Mouse (Mus musculus) midbrain, postnatal 0 days (tissue): ENCODE results near the gene Trpm8. TPM values are rescaled to one million over a fixed set of nuclear protein-coding genes. Genes with fewer than 3 reads are reported as not detected.

ENCODE experiments used
- ATAC-seq: fragments of 200-750 bp; cut with Nextera tagmentation; 2 replicates; pipeline ENCODE4 v1.8.0; 2017; ENCODE audit warnings: moderate number of reproducible peaks, mild to moderate bottlenecking, moderate TSS enrichment, moderate library complexity; ENCODE audit not compliant: low FRiP score
- DNase-seq: peaks from one replicate; pipeline ENCODE4 v3.0.0-alpha.2; 2015; ENCODE audit warnings: low spot score
- H3K27ac ChIP-seq: fragments of 300-500 bp; sonication (generic); 2 replicates; pipeline ENCODE4 v1.5.1; 2014; ENCODE audit warnings: low read depth, mild to moderate bottlenecking, low read length, mixed read lengths
- H3K27me3 ChIP-seq: fragments of 300-500 bp; sonication (generic); 2 replicates; pipeline ENCODE4 v1.6.1; 2014; ENCODE audit warnings: low read length, control low read depth, mixed read lengths; ENCODE audit not compliant: insufficient read depth
- H3K36me3 ChIP-seq: fragments of 300-500 bp; sonication (generic); 2 replicates; pipeline ENCODE4 v1.6.1; 2014; ENCODE audit warnings: low read length, control low read depth, mixed read lengths; ENCODE audit not compliant: insufficient read depth
- H3K4me1 ChIP-seq: fragments of 300-500 bp; sonication (generic); 2 replicates; pipeline ENCODE4 v1.6.1; 2014; ENCODE audit warnings: mild to moderate bottlenecking, control low read depth, antibody characterized with exemption, low read length, mixed read lengths; ENCODE audit not compliant: insufficient read depth
- H3K4me2 ChIP-seq: fragments of 300-500 bp; sonication (generic); 2 replicates; pipeline ENCODE4 v1.6.1; 2014; ENCODE audit warnings: low read depth, mild to moderate bottlenecking, low read length, mixed read lengths; ENCODE audit not compliant: poor library complexity, severe bottlenecking
- H3K4me3 ChIP-seq: fragments of 300-500 bp; sonication (generic); 2 replicates; pipeline ENCODE4 v1.5.1; 2014; ENCODE audit warnings: low read depth, mild to moderate bottlenecking, low read length, moderate library complexity
- H3K9ac ChIP-seq: fragments of 300-500 bp; sonication (generic); replicated peaks from 2 replicates; pipeline ENCODE4 v1.6.1; 2014; ENCODE audit warnings: mild to moderate bottlenecking, low read length, moderate library complexity, mixed read lengths; ENCODE audit not compliant: poor library complexity, severe bottlenecking
- H3K9me3 ChIP-seq: fragments of 300-500 bp; sonication (generic); 2 replicates; pipeline ENCODE4 v1.6.1; 2016; ENCODE audit warnings: low read length, control low read depth
- CTCF ChIP-seq: IDR thresholded peaks from 2 replicates; pipeline ENCODE4 v1.5.1; 2016; ENCODE audit warnings: antibody characterized with exemption, mild to moderate bottlenecking
- WGBS: fragments of 180-500 bp; shearing (Covaris S2); extraction: QIAGEN DNeasy Blood & Tissue Kit; methylation state at CpG from one replicate; pipeline ENCODE4 v1.1.7; 2014; 5-methylcytosine and 5-hydroxymethylcytosine counted together
- polyA plus RNA-seq: library from polyadenylated mRNA; unstranded; fragments of >200 nt; fragmentation: Nextera tagmentation; extraction: Ambion mirVana; gene quantifications from 2 replicates; pipeline ENCODE4 v1.2.1, GENCODE M21; 2015
- total RNA-seq: library from RNA; depleted of rRNA; stranded (reverse); fragments of >200 nt; gene quantifications from 2 replicates; pipeline ENCODE4 v1.2.3, GENCODE M21; 2014; rRNA removed

Trpm8 gene
- total and polyA plus RNA-seq, 2 experiments from 2014 or later, result 0.21 to 1.2 TPM

DNA sequence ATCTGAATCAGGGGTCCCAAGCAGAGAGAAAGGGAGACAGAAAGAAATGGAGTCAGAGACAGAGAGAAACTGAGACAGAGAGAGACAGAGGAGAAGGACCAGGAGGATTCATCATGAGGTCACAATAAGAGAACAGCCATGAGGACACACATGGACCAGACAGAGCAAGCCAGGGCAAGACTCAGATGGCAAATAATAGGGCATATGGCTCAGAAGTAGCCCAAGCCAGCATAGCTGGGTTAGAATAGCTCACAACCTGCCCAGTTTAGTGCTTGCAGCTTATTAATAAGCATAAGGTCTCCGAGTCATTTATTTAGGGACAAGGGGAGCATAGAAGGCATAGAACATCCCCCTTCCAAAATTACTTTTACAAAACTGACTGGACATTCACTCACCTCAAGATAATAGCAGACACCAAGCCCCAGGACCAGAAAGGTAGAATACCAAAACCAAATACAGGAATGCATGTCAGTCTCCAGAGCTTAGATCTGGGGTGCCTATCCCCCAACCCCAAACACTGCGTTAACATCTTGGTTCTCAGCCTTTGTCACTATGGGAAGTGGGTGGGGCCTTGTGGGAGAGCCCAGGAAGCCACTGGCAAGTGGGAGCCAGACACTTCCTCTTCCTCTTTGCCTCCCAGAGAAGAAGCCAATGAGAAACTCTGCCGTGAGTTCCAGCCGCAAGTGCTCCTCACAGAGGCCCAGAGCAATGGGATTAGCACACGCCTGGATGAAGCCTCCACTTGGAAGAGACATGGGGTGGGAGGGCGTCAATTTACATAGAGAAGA lies 155.8 kb downstream of the Trpm8 start:
- no peak for TF ChIP-seq CTCF
- Histone ChIP-seq H3K4me1 (peaks cover 3% of the 10 kb centered on the region; the same call in 1 of the 2 replicates), H3K36me3 (no peaks in the 10 kb centered on the region), H3K4me3 (no peak overlapping the region), H3K9me3 (no peaks in the 10 kb centered on the region), H3K27me3 (no peaks in the 10 kb centered on the region), H3K27ac (no peak overlapping the region), H3K9ac (no peak overlapping the region), H3K4me2 (no peak overlapping the region)
- ATAC-seq, result no peak
- no peak for DNase-seq
- WGBS, result 51% methylated on average over 6 of the region's 6 CpGs

DNA sequence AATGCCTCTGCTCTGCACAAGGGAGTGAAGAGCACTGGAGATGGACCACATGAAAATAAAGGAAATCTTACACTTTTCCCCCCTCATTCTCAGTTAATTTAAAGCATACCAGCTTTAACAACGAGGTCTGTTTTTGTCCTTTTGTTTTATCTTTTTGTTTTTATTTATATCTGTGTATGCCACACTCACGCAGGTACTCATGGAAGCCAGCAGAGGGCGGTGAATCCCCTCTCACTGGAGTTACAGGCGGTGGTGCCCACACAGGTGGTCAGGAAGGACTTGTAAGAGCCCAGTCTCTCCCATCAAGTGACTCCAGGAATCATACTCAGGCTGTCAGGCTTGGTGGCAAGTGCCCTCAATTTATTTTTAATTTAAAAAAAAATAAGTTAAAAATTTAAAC lies 156.6 kb downstream of the Trpm8 start:
- H3K36me3 ChIP-seq, result no peaks in the 10 kb centered on the region
- no peaks in the 10 kb centered on the region for H3K9me3 ChIP-seq
- peaks cover 3% of the 10 kb centered on the region; the same call in 1 of the 2 replicates for H3K4me1 ChIP-seq
- no peaks in the 10 kb centered on the region for H3K27me3 ChIP-seq
- peak; percentile 55 for TF ChIP-seq CTCF
- no peak overlapping the region for H3K27ac ChIP-seq
- H3K9ac ChIP-seq, result no peak overlapping the region
- WGBS, result 66% methylated on average over 4 of the region's 4 CpGs
- no peak for ATAC-seq
- H3K4me2 ChIP-seq, result no peak overlapping the region
- H3K4me3 ChIP-seq, result no peak overlapping the region
- DNase-seq, result no peak

DNA sequence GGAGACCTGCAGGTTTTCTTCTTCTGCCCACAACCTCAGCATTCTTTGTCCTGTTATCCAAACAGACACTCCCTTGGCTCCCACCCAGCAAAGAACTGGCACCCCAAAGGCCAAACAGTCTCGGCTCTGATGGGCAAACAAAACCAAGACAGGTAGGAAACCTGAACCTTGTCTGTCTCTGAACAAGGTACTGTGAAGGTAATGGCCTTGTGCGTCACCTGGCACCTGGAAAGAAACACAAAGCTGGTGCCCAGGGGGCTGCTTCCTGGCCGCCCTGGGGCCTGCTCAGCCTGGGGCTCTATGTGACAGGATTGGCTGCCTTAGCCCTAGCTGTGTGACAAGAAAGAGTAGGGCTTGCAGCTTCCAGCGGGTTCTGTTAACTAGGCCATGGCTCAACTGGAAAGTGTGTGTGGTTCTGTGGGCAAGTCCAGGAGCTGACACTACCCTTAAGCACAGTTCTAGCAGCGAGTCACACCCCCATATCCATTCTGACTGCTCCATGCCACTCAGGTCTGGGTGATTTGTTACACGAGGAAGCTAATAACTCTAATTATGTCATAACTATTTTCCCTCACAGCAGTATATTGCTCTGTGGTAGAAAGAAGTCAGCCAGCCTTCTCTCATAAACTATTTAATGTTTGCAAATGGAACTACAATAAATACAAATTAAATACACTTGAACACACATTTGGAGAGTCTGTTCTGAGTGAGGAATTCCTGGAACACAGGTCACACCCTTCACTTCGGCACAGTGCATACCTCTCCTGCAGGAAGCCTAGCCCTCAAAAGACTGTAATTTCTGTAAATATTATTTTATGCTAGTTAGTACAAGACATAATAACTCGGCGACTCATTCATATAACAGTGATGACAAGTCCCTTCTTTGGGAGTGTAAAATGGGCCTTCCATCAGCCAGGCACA lies 160.0 kb downstream of the Trpm8 start:
- H3K4me2 ChIP-seq, result no peak overlapping the region
- no peaks in the 10 kb centered on the region for H3K27me3 ChIP-seq
- no peak for DNase-seq
- no peak for TF ChIP-seq CTCF
- 80% methylated on average over 9 of the region's 9 CpGs for WGBS
- no peaks in the 10 kb centered on the region for H3K9me3 ChIP-seq
- H3K27ac ChIP-seq, result no peak overlapping the region
- H3K4me1 ChIP-seq, result no peaks in the 10 kb centered on the region
- H3K36me3 ChIP-seq, result no peaks in the 10 kb centered on the region
- ATAC-seq, result no peak
- no peak overlapping the region for H3K9ac ChIP-seq
- H3K4me3 ChIP-seq, result no peak overlapping the region

Other genes starting within 250 kb of the Trpm8 start
- not detected in 2 replicates for gene Ugt1a10, start 222.3 kb upstream of the Trpm8 start, total RNA-seq
- not detected in 2 replicates for gene Ugt1a10, start 222.3 kb upstream of the Trpm8 start, polyA plus RNA-seq
- not detected in 2 replicates for gene Ugt1a9, start 206.9 kb upstream of the Trpm8 start, total RNA-seq
- not detected in 2 replicates for gene Ugt1a9, start 206.9 kb upstream of the Trpm8 start, polyA plus RNA-seq
- not detected in 2 replicates for gene Ugt1a8, start 189.8 kb upstream of the Trpm8 start, total RNA-seq
- gene Ugt1a8, start 189.8 kb upstream of the Trpm8 start, polyA plus RNA-seq, result not detected in 2 replicates
- 1.0 and 1.5 TPM in 2 replicates for gene Ugt1a7c, start 182.6 kb upstream of the Trpm8 start, total RNA-seq
- gene Ugt1a7c, start 182.6 kb upstream of the Trpm8 start, polyA plus RNA-seq, result 1.6 and 2.7 TPM in 2 replicates
- gene Ugt1a6b, start 174.4 kb upstream of the Trpm8 start, total RNA-seq, result 0.94 and 1.9 TPM in 2 replicates
- not detected in 2 replicates for gene Ugt1a6b, start 174.4 kb upstream of the Trpm8 start, polyA plus RNA-seq
- gene Ugt1a6a, start 142.9 kb upstream of the Trpm8 start, total RNA-seq, result 1.1 and 3.8 TPM in 2 replicates
- gene Ugt1a6a, start 142.9 kb upstream of the Trpm8 start, polyA plus RNA-seq, result 1.7 and 2.3 TPM in 2 replicates
- not detected in 2 replicates for gene Ugt1a5, start 111.6 kb upstream of the Trpm8 start, total RNA-seq
- not detected in 2 replicates for gene Ugt1a5, start 111.6 kb upstream of the Trpm8 start, polyA plus RNA-seq
- not detected in 2 replicates for gene Ugt1a2, start 77.1 kb upstream of the Trpm8 start, total RNA-seq
- gene Ugt1a2, start 77.1 kb upstream of the Trpm8 start, polyA plus RNA-seq, result not detected in 2 replicates
- 5.5 and 6.9 TPM in 2 replicates for gene Dnajb3, start 71.9 kb upstream of the Trpm8 start, total RNA-seq
- 11.8 and 12.5 TPM in 2 replicates for gene Dnajb3, start 71.9 kb upstream of the Trpm8 start, polyA plus RNA-seq
- gene Ugt1a1, start 65.7 kb upstream of the Trpm8 start, total RNA-seq, result not detected in 2 replicates
- gene Ugt1a1, start 65.7 kb upstream of the Trpm8 start, polyA plus RNA-seq, result not detected in 2 replicates
- not detected in 2 replicates for gene Mroh2a, start 50.7 kb upstream of the Trpm8 start, total RNA-seq
- 0.56 and 1.2 TPM in 2 replicates for gene Mroh2a, start 50.7 kb upstream of the Trpm8 start, polyA plus RNA-seq
- 88.0 and 96.8 TPM in 2 replicates for gene Hjurp, start within 50 bp of the Trpm8 start, total RNA-seq
- 42.3 and 45.9 TPM in 2 replicates for gene Hjurp, start within 50 bp of the Trpm8 start, polyA plus RNA-seq
- 2.8 TPM in 1 of 2 replicates, not detected in the other for gene Spp2, start 129.3 kb downstream of the Trpm8 start, total RNA-seq
- 1.3 and 2.4 TPM in 2 replicates for gene Spp2, start 129.3 kb downstream of the Trpm8 start, polyA plus RNA-seq
- gene Glrp1, start 232.4 kb downstream of the Trpm8 start, total RNA-seq, result not detected in 2 replicates
- gene Glrp1, start 232.4 kb downstream of the Trpm8 start, polyA plus RNA-seq, result 0.07 TPM in 1 of 2 replicates, not detected in the other